Mouse (Mus musculus) liver, postnatal 0 days (tissue): ENCODE measurements around the gene Pik3r6.
A peak's percentile ranks its signal among the peaks of the same experiment; 100 is the strongest.

Source experiments
- CTCF ChIP-seq: sonication (generic); IDR thresholded peaks from 2 replicates; pipeline ENCODE4 v1.5.1; 2016; ENCODE audit warnings: antibody characterized with exemption, low read depth
- EP300 ChIP-seq: IDR thresholded peaks from 2 replicates; pipeline ENCODE4 v1.6.1; 2016; ENCODE audit warnings: antibody characterized with exemption, low read depth, mild to moderate bottlenecking

DNA sequence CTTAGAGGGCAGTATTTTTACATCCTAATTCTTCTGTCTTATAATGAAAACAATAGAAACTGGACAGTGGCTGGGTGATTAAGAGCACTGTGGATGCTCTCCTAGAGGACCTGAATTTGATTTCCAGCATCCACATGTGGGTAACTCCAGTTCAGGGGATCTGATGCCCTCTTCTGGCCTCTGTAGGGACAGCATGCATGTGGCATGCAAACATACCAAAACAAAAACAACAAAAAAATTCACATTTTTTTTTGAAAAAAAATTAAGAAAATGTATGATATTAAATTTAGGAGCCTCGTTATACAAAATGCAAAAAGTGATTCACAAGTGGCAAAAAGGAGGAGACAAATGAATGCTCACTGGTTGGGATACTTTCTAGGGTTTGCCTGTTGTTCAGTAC is 56.7 kb downstream of the Pik3r6 start:
- TF ChIP-seq EP300 (no peak), CTCF (peak; percentile 57)
